Mouse (Mus musculus) intestine, embryonic 15.5 days (tissue): ENCODE measurements around the gene Zfp326. TPM values are rescaled to one million over a fixed set of nuclear protein-coding genes. Genes with fewer than 3 reads are reported as not detected.

Source experiments
- ATAC-seq: fragments of 200-750 bp; cut with Nextera tagmentation; 2 replicates; pipeline ENCODE4 v1.8.0; 2017; ENCODE audit warnings: moderate TSS enrichment, moderate library complexity
- H3K27ac ChIP-seq: fragments of 300-500 bp; sonication (generic); 2 replicates; pipeline ENCODE4 v1.5.1; 2015; ENCODE audit warnings: mild to moderate bottlenecking, inconsistent platforms
- H3K27me3 ChIP-seq: fragments of 300-500 bp; sonication (generic); replicated peaks from 2 replicates; pipeline ENCODE4 v1.6.1; 2015; ENCODE audit warnings: inconsistent platforms
- H3K36me3 ChIP-seq: fragments of 300-500 bp; sonication (generic); 2 replicates; pipeline ENCODE4 v1.6.1; 2015; ENCODE audit warnings: inconsistent platforms
- H3K4me1 ChIP-seq: fragments of 300-500 bp; sonication (generic); replicated peaks from 2 replicates; pipeline ENCODE4 v1.6.1; 2015; ENCODE audit warnings: inconsistent platforms
- H3K4me2 ChIP-seq: fragments of 300-500 bp; sonication (generic); replicated peaks from 2 replicates; pipeline ENCODE4 v1.6.1; 2015; ENCODE audit warnings: mild to moderate bottlenecking, inconsistent platforms
- H3K4me3 ChIP-seq: fragments of 300-500 bp; sonication (generic); replicated peaks from 2 replicates; pipeline ENCODE4 v1.5.1; 2015; ENCODE audit warnings: inconsistent platforms
- H3K9ac ChIP-seq: fragments of 300-500 bp; sonication (generic); 2 replicates; pipeline ENCODE4 v1.6.1; 2015; ENCODE audit warnings: inconsistent platforms
- H3K9me3 ChIP-seq: fragments of 300-500 bp; sonication (generic); 2 replicates; pipeline ENCODE4 v1.6.1; 2016; ENCODE audit warnings: inconsistent platforms
- WGBS: fragments of 180-500 bp; shearing (Covaris S2); methylation state at CpG from one replicate; pipeline ENCODE4 v1.1.7; 2015; 5-methylcytosine and 5-hydroxymethylcytosine counted together
- polyA plus RNA-seq: library from polyadenylated mRNA; unstranded; fragments of >200 nt; fragmentation: Nextera tagmentation; extraction: Ambion mirVana; gene quantifications from 2 replicates; pipeline ENCODE4 v1.2.1, GENCODE M21; 2015

The Zfp326 gene
- polyA plus RNA-seq, 1 experiment from 2014 or later, result 32.7 TPM

DNA sequence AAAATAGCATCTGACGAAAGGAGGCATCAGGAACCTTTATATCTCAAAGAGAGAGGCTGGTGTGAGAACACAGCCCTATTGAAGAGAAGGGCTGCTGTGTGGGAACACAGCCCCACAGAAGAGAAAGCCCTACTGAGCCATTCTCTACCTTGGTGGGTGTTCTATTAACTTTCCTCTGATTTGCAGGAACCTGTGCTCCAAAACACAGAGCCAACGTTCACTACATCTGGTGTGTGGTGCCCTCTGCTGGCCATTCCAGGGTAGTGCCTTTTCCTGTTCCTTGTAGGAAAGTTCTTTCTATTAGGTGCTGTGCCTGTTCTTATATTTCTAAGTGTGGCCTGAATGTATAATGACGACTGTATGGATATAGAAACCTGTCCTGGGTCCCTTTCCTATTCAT is 7.8 kb upstream of the Zfp326 start:
- Histone ChIP-seq H3K4me1 (no peaks in the 10 kb centered on the region; the same call in 1 of the 2 replicates), H3K4me3 (no peak overlapping the region), H3K9ac (no peak overlapping the region), H3K27ac (no peak overlapping the region), H3K9me3 (no peaks in the 10 kb centered on the region), H3K27me3 (no peaks in the 10 kb centered on the region), H3K36me3 (no peaks in the 10 kb centered on the region), H3K4me2 (no peak overlapping the region)
- ATAC-seq, result 0 out of 2 replicates have a peak, but pooled peaks have one; percentile 29
- 27% methylated on average over 3 of the region's 3 CpGs for WGBS

GRCm38 (mm10) chr5:105869739-105870138 is 6.6 kb upstream of the Zfp326 start:
- no peak for ATAC-seq
- WGBS, result 92% methylated on average over 7 of the region's 7 CpGs

DNA sequence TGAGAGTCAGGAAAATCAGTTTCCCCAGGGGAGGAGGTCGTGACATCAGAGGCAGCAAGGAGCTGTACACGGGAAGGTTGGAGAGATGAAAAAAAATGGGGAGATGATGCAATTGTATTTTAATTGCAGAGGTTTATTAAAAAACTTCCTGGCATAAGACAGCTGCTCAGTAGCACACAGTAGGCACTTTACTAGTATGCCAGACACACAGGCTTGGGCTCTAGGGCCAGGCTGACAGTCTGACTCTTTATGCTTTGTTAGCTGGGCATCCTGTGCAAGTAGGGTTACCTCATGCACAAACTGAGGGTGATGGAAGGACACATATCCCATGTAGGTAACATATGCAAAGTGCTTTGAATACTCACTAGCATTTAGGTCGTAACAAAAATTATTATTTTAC is 5.2 kb upstream of the Zfp326 start:
- WGBS, result 76% methylated on average over 3 of the region's 3 CpGs
- Histone ChIP-seq H3K9me3 (no peaks in the 10 kb centered on the region), H3K4me1 (peaks cover 6% of the 10 kb centered on the region; the same call in 1 of the 2 replicates), H3K4me2 (no peak overlapping the region), H3K4me3 (no peak overlapping the region), H3K36me3 (no peaks in the 10 kb centered on the region), H3K27ac (no peak overlapping the region), H3K9ac (no peak overlapping the region), H3K27me3 (no peaks in the 10 kb centered on the region)
- ATAC-seq, result no peak

More at GRCm38 (mm10) chr5:105869739-105870138, 6.6 kb upstream of the Zfp326 start:
- no peak overlapping the region for H3K4me2 ChIP-seq
- no peak overlapping the region for H3K9ac ChIP-seq
- H3K27me3 ChIP-seq, result no peaks in the 10 kb centered on the region
- H3K27ac ChIP-seq, result no peak overlapping the region
- H3K4me1 ChIP-seq, result no peaks in the 10 kb centered on the region; the same call in 1 of the 2 replicates
- H3K36me3 ChIP-seq, result no peaks in the 10 kb centered on the region
- H3K9me3 ChIP-seq, result no peaks in the 10 kb centered on the region
- H3K4me3 ChIP-seq, result no peak overlapping the region

DNA sequence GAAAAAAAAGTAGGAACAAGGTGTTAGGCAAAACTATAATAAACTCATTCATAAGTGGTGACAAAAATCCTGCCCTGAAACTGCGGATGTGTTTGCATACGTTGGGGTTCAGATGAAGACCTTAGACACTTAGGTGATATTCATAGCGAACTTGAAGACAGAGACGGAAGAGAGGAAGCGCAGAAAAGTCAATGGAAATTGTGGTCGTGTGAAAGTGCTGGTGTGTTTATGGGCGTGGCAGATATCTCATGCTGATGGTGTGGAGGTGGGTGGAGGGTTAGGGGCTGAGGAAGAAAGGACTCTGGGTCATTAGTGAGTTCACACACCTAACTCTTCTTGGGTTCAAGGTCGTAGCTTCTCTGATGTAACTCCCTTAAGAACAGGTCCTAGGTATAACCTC is 4.2 kb upstream of the Zfp326 start:
- no peak overlapping the region for H3K9ac ChIP-seq
- H3K9me3 ChIP-seq, result no peaks in the 10 kb centered on the region
- H3K4me1 ChIP-seq, result peaks cover 6% of the 10 kb centered on the region; the same call in 1 of the 2 replicates
- WGBS, result 74% methylated on average over 8 of the region's 8 CpGs
- no peaks in the 10 kb centered on the region for H3K36me3 ChIP-seq
- no peaks in the 10 kb centered on the region for H3K27me3 ChIP-seq
- no peak overlapping the region for H3K27ac ChIP-seq
- no peak for ATAC-seq
- no peak overlapping the region for H3K4me3 ChIP-seq
- no peak overlapping the region for H3K4me2 ChIP-seq

DNA sequence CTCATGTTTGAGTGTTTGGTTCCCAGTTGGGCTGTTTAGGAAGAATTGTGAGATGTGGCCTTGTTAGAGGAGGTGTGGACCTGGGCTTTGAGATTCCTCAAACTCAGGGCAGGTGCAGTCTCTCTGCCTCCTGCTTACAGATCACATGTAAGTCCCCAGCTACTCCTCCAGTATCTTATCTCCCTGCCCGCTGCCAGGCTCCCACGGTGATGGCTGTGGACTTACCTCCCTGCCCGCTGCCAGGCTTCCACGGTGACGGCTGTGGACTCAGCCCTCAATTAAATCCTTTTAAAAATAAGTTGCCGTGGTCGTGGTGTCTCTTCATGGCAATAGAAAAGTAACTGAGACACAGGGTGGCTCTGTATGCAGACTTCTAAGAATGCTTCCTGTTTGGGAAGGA is 3.4 kb upstream of the Zfp326 start:
- H3K27me3 ChIP-seq, result no peaks in the 10 kb centered on the region
- no peak overlapping the region for H3K27ac ChIP-seq
- H3K4me1 ChIP-seq, result peaks cover 6% of the 10 kb centered on the region; the same call in 1 of the 2 replicates
- no peak for ATAC-seq
- no peak overlapping the region for H3K4me2 ChIP-seq
- H3K36me3 ChIP-seq, result no peaks in the 10 kb centered on the region
- H3K9ac ChIP-seq, result no peak overlapping the region
- H3K4me3 ChIP-seq, result no peak overlapping the region
- no peaks in the 10 kb centered on the region for H3K9me3 ChIP-seq
- WGBS, result 58% methylated on average over 7 of the region's 7 CpGs

- 69% methylated on average over 3 of the region's 3 CpGs for WGBS
Measured at GRCm38 (mm10) chr5:105873774-105874173, 2.6 kb upstream of the Zfp326 start.

DNA sequence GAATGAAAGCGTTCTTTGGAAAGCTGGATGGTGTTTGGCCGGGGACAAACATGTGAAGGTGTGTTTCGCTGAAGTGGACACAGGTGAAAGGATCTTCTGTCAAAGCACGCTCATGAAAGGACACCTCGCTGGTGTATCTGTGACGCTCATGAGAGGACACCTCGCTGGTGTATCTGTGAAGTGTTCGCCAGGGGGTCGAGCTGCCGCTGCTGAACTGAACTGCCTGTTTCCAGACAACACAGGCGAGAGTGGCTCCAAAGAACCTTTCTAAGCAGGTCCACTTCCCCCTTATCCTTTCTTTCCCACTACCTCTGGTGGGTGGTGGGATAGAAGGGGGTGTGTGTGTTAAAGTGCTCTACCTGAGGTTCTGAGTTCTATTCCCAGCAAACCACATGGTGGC is 1.9 kb upstream of the Zfp326 start:
- ATAC-seq, result no peak
- no peaks in the 10 kb centered on the region for H3K36me3 ChIP-seq

More at GRCm38 (mm10) chr5:105873774-105874173, 2.6 kb upstream of the Zfp326 start:
- no peak for ATAC-seq
- Histone ChIP-seq H3K27ac (no peak overlapping the region), H3K36me3 (no peaks in the 10 kb centered on the region), H3K9ac (no peak overlapping the region), H3K9me3 (no peaks in the 10 kb centered on the region), H3K4me1 (0 out of 2 replicates have a peak, but pooled peaks cover 9% of the 10 kb centered on the region), H3K4me3 (no peak overlapping the region), H3K27me3 (no peaks in the 10 kb centered on the region), H3K4me2 (no peak overlapping the region)

GRCm38 (mm10) chr5:105876925-105877774 is 785 bp downstream of the Zfp326 start:
- WGBS, result under 1% methylated on average over 46 of the region's 46 CpGs
- peak overlapping the region; percentile 80 for H3K4me2 ChIP-seq
- H3K4me1 ChIP-seq, result 0 out of 2 replicates have a peak, but pooled peaks cover 14% of the 10 kb centered on the region
- H3K9ac ChIP-seq, result peak overlapping the region; percentile 100
- peak overlapping the region; percentile 94 for H3K4me3 ChIP-seq
- no peaks in the 10 kb centered on the region for H3K9me3 ChIP-seq
- H3K27me3 ChIP-seq, result no peaks in the 10 kb centered on the region
- ATAC-seq, result no peak
- peak overlapping the region; percentile 88 for H3K27ac ChIP-seq
- no peaks in the 10 kb centered on the region for H3K36me3 ChIP-seq

More for the DNA sequence above, 1.9 kb upstream of the Zfp326 start:
- Histone ChIP-seq H3K27ac (no peak overlapping the region), H3K4me1 (0 out of 2 replicates have a peak, but pooled peaks cover 9% of the 10 kb centered on the region), H3K4me2 (no peak overlapping the region), H3K4me3 (no peak overlapping the region), H3K9me3 (no peaks in the 10 kb centered on the region), H3K9ac (no peak overlapping the region), H3K27me3 (no peaks in the 10 kb centered on the region)
- WGBS, result 96% methylated on average over 11 of the region's 11 CpGs

DNA sequence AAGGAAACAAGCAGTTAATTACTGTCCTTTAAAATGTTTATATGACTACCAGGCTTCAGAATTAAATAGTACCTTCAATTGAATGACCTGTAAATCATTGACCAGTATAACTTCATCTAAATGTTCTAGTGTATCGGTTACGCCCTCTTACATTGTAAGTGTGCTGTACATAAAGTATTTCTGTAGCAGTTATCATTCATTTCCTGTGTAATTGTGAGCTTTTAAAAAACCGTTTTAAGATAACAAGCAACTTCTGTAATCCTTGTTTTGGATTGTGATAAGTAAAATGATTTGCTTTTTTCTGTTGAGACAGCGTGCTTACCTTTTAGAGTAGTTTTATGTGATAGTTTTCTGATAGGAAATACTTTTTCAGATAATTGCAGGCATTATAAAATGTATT is 11.0 kb downstream of the Zfp326 start:
- 0 out of 2 replicates have a peak, but pooled peaks cover 2% of the 10 kb centered on the region for H3K4me1 ChIP-seq
- H3K4me3 ChIP-seq, result no peak overlapping the region
- H3K9me3 ChIP-seq, result no peaks in the 10 kb centered on the region
- H3K27me3 ChIP-seq, result no peaks in the 10 kb centered on the region
- H3K27ac ChIP-seq, result no peak overlapping the region
- H3K36me3 ChIP-seq, result 0 out of 2 replicates have a peak, but pooled peaks cover 5% of the 10 kb centered on the region
- no peak overlapping the region for H3K9ac ChIP-seq
- 62% methylated on average over 4 of the region's 4 CpGs for WGBS
- ATAC-seq, result peak; percentile 47; the same call in 1 of the 2 replicates
- no peak overlapping the region for H3K4me2 ChIP-seq

- H3K4me2 ChIP-seq, result no peak overlapping the region
- H3K27ac ChIP-seq, result no peak overlapping the region
- H3K9ac ChIP-seq, result no peak overlapping the region
- ATAC-seq, result no peak
- no peaks in the 10 kb centered on the region for H3K27me3 ChIP-seq
- no peak overlapping the region for H3K4me3 ChIP-seq
- WGBS, result 92% methylated on average over 4 of the region's 4 CpGs
- H3K9me3 ChIP-seq, result no peaks in the 10 kb centered on the region
- no peaks in the 10 kb centered on the region for H3K4me1 ChIP-seq
- peaks cover 23% of the 10 kb centered on the region for H3K36me3 ChIP-seq
Measured at GRCm38 (mm10) chr5:105898161-105898560, 21.8 kb downstream of the Zfp326 start.

GRCm38 (mm10) chr5:105909209-105909608 is 32.8 kb downstream of the Zfp326 start:
- Histone ChIP-seq H3K27me3 (no peaks in the 10 kb centered on the region), H3K4me3 (no peak overlapping the region), H3K9ac (no peak overlapping the region), H3K9me3 (no peaks in the 10 kb centered on the region), H3K36me3 (peaks cover 21% of the 10 kb centered on the region; the same call in 1 of the 2 replicates), H3K27ac (no peak overlapping the region), H3K4me1 (no peaks in the 10 kb centered on the region), H3K4me2 (no peak overlapping the region)
- ATAC-seq, result no peak
- 79% methylated on average over 5 of the region's 5 CpGs for WGBS

- no peaks in the 10 kb centered on the region for H3K4me1 ChIP-seq
- no peak overlapping the region for H3K4me2 ChIP-seq
- no peak overlapping the region for H3K27ac ChIP-seq
- no peaks in the 10 kb centered on the region for H3K27me3 ChIP-seq
- no peak overlapping the region for H3K9ac ChIP-seq
- H3K4me3 ChIP-seq, result no peak overlapping the region
- H3K36me3 ChIP-seq, result peaks cover 22% of the 10 kb centered on the region
- WGBS, result 90% methylated on average over 3 of the region's 3 CpGs
- ATAC-seq, result no peak
- no peaks in the 10 kb centered on the region for H3K9me3 ChIP-seq
Measured at GRCm38 (mm10) chr5:105909671-105910070, 33.3 kb downstream of the Zfp326 start.
